Mouse (Mus musculus): Measurements from ENCODE around the gene Nenf. TPM values are rescaled to one million over a fixed set of nuclear protein-coding genes. Genes with fewer than 3 reads are reported as not detected.
A peak's percentile ranks its signal among the peaks of the same experiment; 100 is the strongest.

Nenf gene
- polyA plus RNA-seq, 1 experiment from 2014 or later = 25.5 TPM

- no peak for ATAC-seq (ENCODE audit: low read depth)
- H3K27me3 ChIP-seq (ENCODE audit: control insufficient read depth, insufficient read depth, low read depth, low read length) = no peaks in the 10 kb centered on the region
- H3K4me3 ChIP-seq (ENCODE audit: low read depth, low read length) = no peak overlapping the region
- WGBS (ENCODE audit: insufficient replicate concordance) = 46% methylated on average over 11 of the region's 11 CpGs
- H3K36me3 ChIP-seq (ENCODE audit: control insufficient read depth, insufficient read depth) = no peaks in the 10 kb centered on the region
- no peak overlapping the region for H3K27ac ChIP-seq (ENCODE audit: low read length)
- H3K9me3 ChIP-seq (replicated peaks; ENCODE audit: control insufficient read depth, low read length) = no peaks in the 10 kb centered on the region
- H3K9ac ChIP-seq (ENCODE audit: low read depth, low read length) = no peak overlapping the region
- H3K4me1 ChIP-seq (ENCODE audit: control insufficient read depth, low read depth, low read length) = no peaks in the 10 kb centered on the region
- no peak overlapping the region for H3K4me2 ChIP-seq (ENCODE audit: low read depth, low read length)
Measured at GRCm38 (mm10) chr1:191299215-191299942, 18.6 kb downstream of the Nenf start.

- Histone ChIP-seq H3K36me3 (ENCODE audit: control insufficient read depth, insufficient read depth) (no peaks in the 10 kb centered on the region), H3K4me2 (ENCODE audit: low read depth, low read length) (no peak overlapping the region), H3K27me3 (ENCODE audit: control insufficient read depth, insufficient read depth, low read depth, low read length) (no peaks in the 10 kb centered on the region), H3K27ac (ENCODE audit: low read length) (no peak overlapping the region), H3K9ac (ENCODE audit: low read depth, low read length) (no peak overlapping the region), H3K9me3 (replicated peaks; ENCODE audit: control insufficient read depth, low read length) (no peaks in the 10 kb centered on the region), H3K4me3 (ENCODE audit: low read depth, low read length) (no peak overlapping the region), H3K4me1 (ENCODE audit: control insufficient read depth, low read depth, low read length) (no peaks in the 10 kb centered on the region)
- WGBS (ENCODE audit: insufficient replicate concordance) = 65% methylated on average over 4 of the region's 4 CpGs
- ATAC-seq (ENCODE audit: low read depth) = no peak
Measured at GRCm38 (mm10) chr1:191298304-191298703, 19.7 kb downstream of the Nenf start.

DNA sequence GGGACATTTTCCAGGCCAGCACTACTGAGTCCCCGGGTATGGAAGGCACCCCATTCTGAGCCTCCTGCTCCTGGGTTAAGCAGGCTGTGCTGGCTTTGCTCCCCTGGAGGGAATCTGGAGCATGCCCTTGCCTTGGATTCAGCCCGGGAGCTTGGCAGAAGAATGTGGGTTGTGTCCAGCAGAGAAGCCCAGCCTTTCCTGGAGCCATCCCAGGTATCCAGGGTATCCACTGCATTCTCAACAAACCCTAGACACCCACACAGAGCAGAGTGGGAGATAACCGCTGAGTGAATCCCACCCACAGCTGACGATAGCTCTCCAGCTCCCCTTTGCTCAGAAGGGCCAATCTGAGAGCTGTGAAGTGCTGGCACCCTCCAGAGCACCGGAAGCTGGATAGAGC lies 21.5 kb downstream of the Nenf start:
- H3K4me1 ChIP-seq (ENCODE audit: control insufficient read depth, low read depth, low read length) = no peaks in the 10 kb centered on the region
- WGBS (ENCODE audit: insufficient replicate concordance) = 64% methylated on average over 5 of the region's 5 CpGs
- no peaks in the 10 kb centered on the region for H3K36me3 ChIP-seq (ENCODE audit: control insufficient read depth, insufficient read depth)
- H3K4me3 ChIP-seq (ENCODE audit: low read depth, low read length) = no peak overlapping the region
- no peaks in the 10 kb centered on the region for H3K9me3 ChIP-seq (replicated peaks; ENCODE audit: control insufficient read depth, low read length)
- no peak overlapping the region for H3K27ac ChIP-seq (ENCODE audit: low read length)
- no peaks in the 10 kb centered on the region for H3K27me3 ChIP-seq (ENCODE audit: control insufficient read depth, insufficient read depth, low read depth, low read length)
- no peak for ATAC-seq (ENCODE audit: low read depth)
- no peak overlapping the region for H3K4me2 ChIP-seq (ENCODE audit: low read depth, low read length)
- no peak overlapping the region for H3K9ac ChIP-seq (ENCODE audit: low read depth, low read length)

DNA sequence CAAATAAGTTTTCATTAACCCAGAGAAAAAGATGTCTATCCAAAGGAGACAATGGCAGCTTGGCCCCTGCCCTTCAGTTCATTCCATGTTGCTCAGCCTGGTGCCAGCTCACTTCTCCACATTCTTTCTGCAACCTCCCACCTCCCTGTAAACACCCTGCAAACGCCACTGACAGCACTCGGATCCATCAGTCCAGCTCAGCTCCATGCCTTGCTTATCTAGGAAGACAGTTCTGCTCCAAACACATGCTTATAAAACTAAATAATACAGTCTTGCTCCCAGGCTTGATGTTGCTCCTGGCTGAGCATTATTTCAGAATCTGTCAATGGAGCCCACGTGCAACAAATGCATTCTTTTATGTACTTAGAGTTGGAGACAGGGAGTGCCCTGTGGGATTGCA lies 22.2 kb downstream of the Nenf start:
- Histone ChIP-seq H3K4me1 (ENCODE audit: control insufficient read depth, low read depth, low read length) (no peaks in the 10 kb centered on the region), H3K9me3 (replicated peaks; ENCODE audit: control insufficient read depth, low read length) (no peaks in the 10 kb centered on the region), H3K4me2 (ENCODE audit: low read depth, low read length) (no peak overlapping the region), H3K4me3 (ENCODE audit: low read depth, low read length) (no peak overlapping the region), H3K27me3 (ENCODE audit: control insufficient read depth, insufficient read depth, low read depth, low read length) (no peaks in the 10 kb centered on the region), H3K9ac (ENCODE audit: low read depth, low read length) (no peak overlapping the region), H3K27ac (ENCODE audit: low read length) (no peak overlapping the region), H3K36me3 (ENCODE audit: control insufficient read depth, insufficient read depth) (no peaks in the 10 kb centered on the region)
- 36% methylated on average over 3 of the region's 3 CpGs for WGBS (ENCODE audit: insufficient replicate concordance)
- ATAC-seq (ENCODE audit: low read depth) = no peak

DNA sequence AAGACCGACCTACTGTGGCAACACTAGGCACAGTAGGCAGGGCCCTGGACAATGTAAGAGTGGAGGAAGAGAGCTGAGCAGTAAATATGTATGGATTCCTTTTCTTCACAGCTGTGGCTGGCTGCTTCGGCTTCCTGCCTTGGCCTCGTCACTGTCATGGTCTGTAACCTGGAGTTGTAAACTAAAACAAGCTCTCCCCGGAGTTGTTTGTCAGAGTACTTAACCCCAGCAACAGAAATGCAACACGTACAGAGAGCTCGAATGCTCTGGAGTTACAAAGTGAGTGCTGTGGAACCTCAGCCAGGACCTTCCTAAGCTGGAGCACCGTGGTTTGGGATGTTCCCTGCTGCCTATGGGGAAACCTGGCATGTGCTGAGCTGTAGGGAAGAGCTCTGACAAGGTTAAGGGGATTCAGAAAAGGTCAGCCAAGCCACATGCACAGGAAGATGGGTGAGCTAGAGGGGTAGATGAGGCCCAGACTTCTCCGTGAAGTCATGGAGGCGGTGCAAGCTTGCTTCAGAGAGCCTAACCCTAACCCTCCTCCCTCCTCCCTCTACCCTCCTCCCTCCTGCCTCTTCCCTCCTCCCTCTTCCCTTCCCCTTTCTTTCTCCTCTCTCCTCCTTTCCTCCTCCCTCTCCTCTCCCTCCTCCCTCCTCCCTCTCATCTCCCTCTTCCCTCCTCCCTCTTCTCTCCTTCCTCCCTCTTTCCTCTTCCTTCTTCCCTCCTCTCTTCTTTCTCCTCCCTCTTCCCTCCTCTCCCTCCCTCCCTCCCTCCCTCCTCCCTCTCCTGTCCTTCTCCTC lies 23.8 kb downstream of the Nenf start:
- ATAC-seq (ENCODE audit: low read depth) = no peak
- no peak overlapping the region for H3K27ac ChIP-seq (ENCODE audit: low read length)
- H3K4me1 ChIP-seq (ENCODE audit: control insufficient read depth, low read depth, low read length) = no peaks in the 10 kb centered on the region
- no peak overlapping the region for H3K9ac ChIP-seq (ENCODE audit: low read depth, low read length)
- H3K4me2 ChIP-seq (ENCODE audit: low read depth, low read length) = no peak overlapping the region
- H3K4me3 ChIP-seq (ENCODE audit: low read depth, low read length) = no peak overlapping the region
- 48% methylated on average over 9 of the region's 9 CpGs for WGBS (ENCODE audit: insufficient replicate concordance)
- H3K36me3 ChIP-seq (ENCODE audit: control insufficient read depth, insufficient read depth) = no peaks in the 10 kb centered on the region
- H3K27me3 ChIP-seq (ENCODE audit: control insufficient read depth, insufficient read depth, low read depth, low read length) = no peaks in the 10 kb centered on the region
- no peaks in the 10 kb centered on the region for H3K9me3 ChIP-seq (replicated peaks; ENCODE audit: control insufficient read depth, low read length)

GRCm38 (mm10) chr1:191293051-191293450 lies 24.9 kb downstream of the Nenf start:
- WGBS (ENCODE audit: insufficient replicate concordance) = 55% methylated on average over 2 of the region's 2 CpGs
- Histone ChIP-seq H3K4me3 (ENCODE audit: low read depth, low read length) (no peak overlapping the region), H3K9me3 (replicated peaks; ENCODE audit: control insufficient read depth, low read length) (no peaks in the 10 kb centered on the region), H3K9ac (ENCODE audit: low read depth, low read length) (no peak overlapping the region), H3K4me1 (ENCODE audit: control insufficient read depth, low read depth, low read length) (no peaks in the 10 kb centered on the region), H3K4me2 (ENCODE audit: low read depth, low read length) (no peak overlapping the region), H3K36me3 (ENCODE audit: control insufficient read depth, insufficient read depth) (no peaks in the 10 kb centered on the region), H3K27me3 (ENCODE audit: control insufficient read depth, insufficient read depth, low read depth, low read length) (no peaks in the 10 kb centered on the region), H3K27ac (ENCODE audit: low read length) (no peak overlapping the region)
- no peak for ATAC-seq (ENCODE audit: low read depth)

DNA sequence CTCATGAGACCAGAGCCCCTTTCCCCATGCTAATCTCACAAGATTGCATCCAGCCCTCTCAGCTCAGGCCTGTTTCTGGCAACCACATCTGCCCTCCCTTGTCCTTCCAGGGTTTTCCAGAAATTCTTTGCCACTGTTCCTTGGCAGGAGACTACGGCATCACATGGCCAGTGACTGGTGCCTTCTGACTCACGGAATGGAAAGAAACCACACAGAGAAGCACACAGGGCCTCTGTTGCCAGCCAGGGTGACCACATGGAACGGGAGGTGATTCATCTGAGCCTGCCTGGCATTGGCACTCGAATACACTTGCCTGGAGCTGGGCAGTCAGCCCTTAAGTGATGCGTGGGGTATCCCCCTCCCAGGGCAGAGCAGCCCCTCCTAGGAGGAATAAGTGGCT lies 25.6 kb downstream of the Nenf start:
- no peak for ATAC-seq (ENCODE audit: low read depth)
- H3K4me2 ChIP-seq (ENCODE audit: low read depth, low read length) = no peak overlapping the region
- 50% methylated on average over 5 of the region's 5 CpGs for WGBS (ENCODE audit: insufficient replicate concordance)
- no peak overlapping the region for H3K9ac ChIP-seq (ENCODE audit: low read depth, low read length)
- no peaks in the 10 kb centered on the region for H3K4me1 ChIP-seq (ENCODE audit: control insufficient read depth, low read depth, low read length)
- H3K27me3 ChIP-seq (ENCODE audit: control insufficient read depth, insufficient read depth, low read depth, low read length) = no peaks in the 10 kb centered on the region
- H3K9me3 ChIP-seq (replicated peaks; ENCODE audit: control insufficient read depth, low read length) = no peaks in the 10 kb centered on the region
- H3K36me3 ChIP-seq (ENCODE audit: control insufficient read depth, insufficient read depth) = no peaks in the 10 kb centered on the region
- H3K4me3 ChIP-seq (ENCODE audit: low read depth, low read length) = no peak overlapping the region
- no peak overlapping the region for H3K27ac ChIP-seq (ENCODE audit: low read length)

GRCm38 (mm10) chr1:191288762-191289161 lies 29.2 kb downstream of the Nenf start:
- ATAC-seq (ENCODE audit: low read depth) = peak; percentile 58
- H3K27ac ChIP-seq (ENCODE audit: low read length) = no peak overlapping the region
- H3K9ac ChIP-seq (ENCODE audit: low read depth, low read length) = no peak overlapping the region
- no peaks in the 10 kb centered on the region for H3K9me3 ChIP-seq (replicated peaks; ENCODE audit: control insufficient read depth, low read length)
- no peak overlapping the region for H3K4me3 ChIP-seq (ENCODE audit: low read depth, low read length)
- no peaks in the 10 kb centered on the region for H3K36me3 ChIP-seq (ENCODE audit: control insufficient read depth, insufficient read depth)
- H3K27me3 ChIP-seq (ENCODE audit: control insufficient read depth, insufficient read depth, low read depth, low read length) = no peaks in the 10 kb centered on the region
- WGBS (ENCODE audit: insufficient replicate concordance) = 28% methylated on average over 8 of the region's 8 CpGs
- no peaks in the 10 kb centered on the region for H3K4me1 ChIP-seq (ENCODE audit: control insufficient read depth, low read depth, low read length)
- H3K4me2 ChIP-seq (ENCODE audit: low read depth, low read length) = no peak overlapping the region

DNA sequence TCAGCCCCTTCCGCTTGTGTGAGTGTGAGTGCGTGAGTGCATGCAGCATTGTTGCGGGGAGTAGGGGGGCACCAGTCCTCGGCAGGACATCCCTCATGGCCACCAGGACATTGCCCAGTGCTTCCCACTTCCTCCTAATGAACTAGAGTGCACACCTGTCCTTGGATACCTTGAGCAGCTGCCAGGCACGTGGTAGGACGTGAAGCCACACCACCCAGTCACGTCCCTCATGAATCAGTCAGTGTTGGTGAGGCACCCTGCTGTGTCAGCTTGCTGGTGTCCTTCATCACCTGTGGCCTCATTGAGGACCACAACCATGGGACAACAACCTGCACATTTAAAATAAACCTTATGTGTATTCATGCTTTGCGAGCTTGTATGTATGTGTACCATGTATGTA lies 33.5 kb downstream of the Nenf start:
- no peak for ATAC-seq (ENCODE audit: low read depth)
- H3K36me3 ChIP-seq (ENCODE audit: control insufficient read depth, insufficient read depth) = no peaks in the 10 kb centered on the region
- H3K9me3 ChIP-seq (replicated peaks; ENCODE audit: control insufficient read depth, low read length) = no peaks in the 10 kb centered on the region
- no peak overlapping the region for H3K4me2 ChIP-seq (ENCODE audit: low read depth, low read length)
- H3K9ac ChIP-seq (ENCODE audit: low read depth, low read length) = no peak overlapping the region
- 68% methylated on average over 8 of the region's 8 CpGs for WGBS (ENCODE audit: insufficient replicate concordance)
- no peak overlapping the region for H3K4me3 ChIP-seq (ENCODE audit: low read depth, low read length)
- H3K27ac ChIP-seq (ENCODE audit: low read length) = no peak overlapping the region
- H3K27me3 ChIP-seq (ENCODE audit: control insufficient read depth, insufficient read depth, low read depth, low read length) = no peaks in the 10 kb centered on the region
- H3K4me1 ChIP-seq (ENCODE audit: control insufficient read depth, low read depth, low read length) = no peaks in the 10 kb centered on the region; the same call in 1 of the 2 replicates

Measured in liver, embryonic 16.5 days (tissue).